Comparison of ENCODE assay signal across 9 mouse cellular contexts in the genomic region with DNA sequence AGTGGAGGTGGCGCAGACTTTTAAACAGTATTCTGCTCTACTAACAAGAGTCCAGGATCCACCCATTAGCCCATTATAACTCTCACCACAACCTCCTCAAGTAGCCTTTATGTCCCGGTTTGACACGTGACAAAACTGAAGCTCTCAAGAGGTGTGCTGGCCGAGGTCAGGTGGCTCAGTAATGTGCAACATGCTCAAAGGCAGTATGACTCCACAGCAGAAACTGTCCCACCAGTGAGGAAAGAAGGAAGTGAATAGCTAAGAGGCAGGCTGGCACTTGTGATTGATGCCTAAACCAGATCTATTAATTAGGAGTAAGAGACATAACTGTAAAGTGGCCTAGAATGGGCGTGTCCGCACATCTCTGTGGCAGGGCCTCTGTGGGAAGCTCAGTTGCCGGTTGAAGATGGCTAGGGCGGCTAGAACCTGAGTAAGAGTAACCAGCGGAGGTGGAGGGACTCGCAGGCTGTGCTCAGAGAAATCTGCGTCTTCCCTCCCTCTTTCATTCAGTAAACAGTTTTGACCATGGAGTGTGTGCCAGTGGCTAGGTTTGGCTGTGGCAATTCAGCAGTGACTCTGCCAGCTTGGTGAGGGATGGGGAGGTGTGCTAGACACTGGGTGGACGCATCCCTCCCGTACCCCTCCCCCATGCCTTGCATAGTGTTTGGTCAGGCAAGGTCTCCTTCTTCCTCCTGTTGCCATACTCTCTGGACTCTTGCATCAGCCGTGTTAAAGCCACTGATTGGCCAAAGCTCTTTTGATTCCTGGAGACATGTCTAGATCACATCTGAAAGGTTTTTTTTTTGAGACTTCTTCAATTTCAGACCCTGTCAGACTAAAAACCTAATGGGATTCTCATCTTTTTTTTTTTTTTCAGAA. TPM values are rescaled to one million over a fixed set of nuclear protein-coding genes. Genes with fewer than 3 reads are reported as not detected.
DNase-seq lines count a peak whose midpoint lies in the region; ATAC-seq and TF ChIP-seq lines count a peak whose summit lies in the region.
"Had no signal": no experiment of that assay in that cellular context is flagged by ENCODE, and none has a peak within 500 bp of the region (broad histone marks: within the 10 kb centered on the region; RNA-seq: fewer than 3 reads in every experiment).

No protein-coding gene starts in this region.

- DNase-seq in hindbrain, postnatal 0 days (ENCODE audit: low spot score): no peak
- peak; percentile 78 for DNase-seq in MEL-GATA-1-ER (ENCODE audit: extremely low read depth, low read depth)
- peak; percentile 60 for DNase-seq in lung, postnatal 25 days (ENCODE audit: low spot score)
- no peak for DNase-seq in gastrocnemius, adult 18-20 months (ENCODE audit: low spot score)
- DNase-seq: right cerebral cortex, adult 18-20 months had no signal

- H3K9ac ChIP-seq in hindbrain, postnatal 0 days (replicated peaks; ENCODE audit: low read length): no peak overlapping the region
- H3K9ac ChIP-seq in hindbrain, embryonic 16.5 days (ENCODE audit: low read depth, low read length): no peak overlapping the region
- no peak overlapping the region for H3K9ac ChIP-seq in embryonic facial prominence, embryonic 15.5 days
- H3K9ac ChIP-seq in midbrain, embryonic 13.5 days (replicated peaks): no peak overlapping the region

- 0 out of 2 replicates have a peak, but pooled peaks cover 4% of the 10 kb centered on the region for H3K4me1 ChIP-seq in hindbrain, postnatal 0 days (ENCODE audit: insufficient read depth, low read length)
- peaks cover 13% of the 10 kb centered on the region for H3K4me1 ChIP-seq in hindbrain, embryonic 16.5 days (ENCODE audit: control insufficient read depth, insufficient read depth, low read depth, low read length)
- peaks cover 27% of the 10 kb centered on the region for H3K4me1 ChIP-seq in embryonic facial prominence, embryonic 15.5 days
- H3K4me1 ChIP-seq in midbrain, embryonic 13.5 days (replicated peaks): peaks cover 23% of the 10 kb centered on the region

- no peak for ATAC-seq in hindbrain, postnatal 0 days
- no peak for ATAC-seq in hindbrain, embryonic 16.5 days
- ATAC-seq in embryonic facial prominence, embryonic 15.5 days (ENCODE audit: insufficient number of reproducible peaks, low FRiP score, low TSS enrichment, low read depth): no peak
- no peak for ATAC-seq in frontal cortex, adult (ENCODE audit: low TSS enrichment)
- ATAC-seq in midbrain, embryonic 13.5 days: no peak

- no peaks in the 10 kb centered on the region for H3K27me3 ChIP-seq in hindbrain, postnatal 0 days (ENCODE audit: insufficient read depth, low read length)
- H3K27me3 ChIP-seq in hindbrain, embryonic 16.5 days (replicated peaks; ENCODE audit: control insufficient read depth, insufficient read depth, low read length): peaks cover 3% of the 10 kb centered on the region; the same call in 1 of the 2 replicates
- H3K27me3 ChIP-seq in embryonic facial prominence, embryonic 15.5 days: no peaks in the 10 kb centered on the region
- H3K27me3 ChIP-seq in midbrain, embryonic 13.5 days: peaks cover 23% of the 10 kb centered on the region

- 35% methylated on average over 14 of the region's 14 CpGs for WGBS in hindbrain, postnatal 0 days
- WGBS in hindbrain, embryonic 16.5 days: 33% methylated on average over 14 of the region's 14 CpGs
- WGBS in embryonic facial prominence, embryonic 15.5 days: 28% methylated on average over 14 of the region's 14 CpGs
- WGBS in midbrain, embryonic 13.5 days: 35% methylated on average over 14 of the region's 14 CpGs

- H3K4me2 ChIP-seq in hindbrain, postnatal 0 days (ENCODE audit: low read depth, low read length): peak overlapping the region; percentile 99; the same call in 1 of the 2 replicates
- no peak overlapping the region for H3K4me2 ChIP-seq in hindbrain, embryonic 16.5 days (ENCODE audit: low read length)
- peak overlapping the region; percentile 93; the same call in 1 of the 2 replicates for H3K4me2 ChIP-seq in embryonic facial prominence, embryonic 15.5 days (replicated peaks)
- H3K4me2 ChIP-seq in midbrain, embryonic 13.5 days (replicated peaks): no peak overlapping the region

- no peak overlapping the region for H3K27ac ChIP-seq in hindbrain, postnatal 0 days
- H3K27ac ChIP-seq in hindbrain, embryonic 16.5 days (ENCODE audit: low read depth, low read length): no peak overlapping the region
- H3K27ac ChIP-seq in embryonic facial prominence, embryonic 15.5 days (replicated peaks): no peak overlapping the region
- no peak overlapping the region for H3K27ac ChIP-seq in midbrain, embryonic 13.5 days

- no peak overlapping the region for H3K4me3 ChIP-seq in hindbrain, postnatal 0 days (ENCODE audit: low read length)
- H3K4me3 ChIP-seq in hindbrain, embryonic 16.5 days (ENCODE audit: low read length): no peak overlapping the region
- H3K4me3 ChIP-seq in embryonic facial prominence, embryonic 15.5 days (replicated peaks): peak overlapping the region; percentile 53; the same call in 1 of the 2 replicates
- H3K4me3 ChIP-seq in midbrain, embryonic 13.5 days (replicated peaks): no peak overlapping the region

- no peak for TF ChIP-seq CTCF in hindbrain, postnatal 0 days (IDR thresholded peaks at IDR 0.05; ENCODE audit: low read depth)

- no peaks in the 10 kb centered on the region for H3K36me3 ChIP-seq in hindbrain, postnatal 0 days (ENCODE audit: insufficient read depth, low read length)
- H3K36me3 ChIP-seq in hindbrain, embryonic 16.5 days (ENCODE audit: control insufficient read depth, insufficient read depth, low read length): no peaks in the 10 kb centered on the region
- no peaks in the 10 kb centered on the region for H3K36me3 ChIP-seq in embryonic facial prominence, embryonic 15.5 days
- no peaks in the 10 kb centered on the region for H3K36me3 ChIP-seq in midbrain, embryonic 13.5 days

- no peaks in the 10 kb centered on the region for H3K9me3 ChIP-seq in hindbrain, postnatal 0 days (ENCODE audit: low read length)
- no peaks in the 10 kb centered on the region for H3K9me3 ChIP-seq in hindbrain, embryonic 16.5 days (ENCODE audit: control insufficient read depth, low read length)
- H3K9me3 ChIP-seq in embryonic facial prominence, embryonic 15.5 days (replicated peaks): no peaks in the 10 kb centered on the region
- H3K9me3 ChIP-seq in midbrain, embryonic 13.5 days: no peaks in the 10 kb centered on the region

RNA-seq across cellular contexts. Expression of a gene that starts 3.3 kb away (rescaled TPM):
- 22.8 and 25.7 TPM in 2 replicates for total RNA-seq in hindbrain, postnatal 0 days (2014; rRNA removed)
- 18.3 and 19.9 TPM in 2 replicates for polyA plus RNA-seq in hindbrain, postnatal 0 days (2015; fragmentation: Nextera tagmentation; extraction: Ambion mirVana)
- polyA plus RNA-seq in hindbrain, embryonic 16.5 days (2015; fragmentation: Nextera tagmentation; extraction: Ambion mirVana): 13.3 and 14.6 TPM in 2 replicates
- polyA plus RNA-seq in embryonic facial prominence, embryonic 15.5 days (2015; fragmentation: Nextera tagmentation; extraction: Ambion mirVana): 11.4 and 12.0 TPM in 2 replicates
- polyA plus RNA-seq in midbrain, embryonic 13.5 days (2015; fragmentation: Nextera tagmentation; extraction: Ambion mirVana): 7.6 and 9.2 TPM in 2 replicates
- total RNA-seq in gastrocnemius, adult 18-20 months (2021): 1 to 10 TPM; 2.1 to 2.5 TPM

RNA-seq across cellular contexts. Expression of a gene that starts 19.8 kb away (rescaled TPM):
- total RNA-seq in hindbrain, postnatal 0 days (2014; rRNA removed): 341 and 518 TPM in 2 replicates
- polyA plus RNA-seq in hindbrain, postnatal 0 days (2015; fragmentation: Nextera tagmentation; extraction: Ambion mirVana): 1,637 and 1,748 TPM in 2 replicates
- 1,157 and 1,329 TPM in 2 replicates for polyA plus RNA-seq in hindbrain, embryonic 16.5 days (2015; fragmentation: Nextera tagmentation; extraction: Ambion mirVana)
- polyA plus RNA-seq in embryonic facial prominence, embryonic 15.5 days (2015; fragmentation: Nextera tagmentation; extraction: Ambion mirVana): 890 and 897 TPM in 2 replicates
- polyA plus RNA-seq in midbrain, embryonic 13.5 days (2015; fragmentation: Nextera tagmentation; extraction: Ambion mirVana): 1,327 and 1,380 TPM in 2 replicates
- 10 to 100 TPM; 55.5 to 59.0 TPM for total RNA-seq in gastrocnemius, adult 18-20 months (2021)

RNA-seq across cellular contexts. Expression of a gene that starts 21.7 kb away (rescaled TPM):
- total RNA-seq in hindbrain, postnatal 0 days (2014; rRNA removed): 64.6 and 95.5 TPM in 2 replicates
- polyA plus RNA-seq in hindbrain, postnatal 0 days (2015; fragmentation: Nextera tagmentation; extraction: Ambion mirVana): 142 and 162 TPM in 2 replicates
- polyA plus RNA-seq in hindbrain, embryonic 16.5 days (2015; fragmentation: Nextera tagmentation; extraction: Ambion mirVana): 130 and 138 TPM in 2 replicates
- polyA plus RNA-seq in embryonic facial prominence, embryonic 15.5 days (2015; fragmentation: Nextera tagmentation; extraction: Ambion mirVana): 138 and 149 TPM in 2 replicates
- 158 and 173 TPM in 2 replicates for polyA plus RNA-seq in midbrain, embryonic 13.5 days (2015; fragmentation: Nextera tagmentation; extraction: Ambion mirVana)
- total RNA-seq in gastrocnemius, adult 18-20 months (2021): 10 to 100 TPM; 53.7 to 63.2 TPM

RNA-seq across cellular contexts. Expression of a gene that starts 49.9 kb away (rescaled TPM):
- total RNA-seq in hindbrain, postnatal 0 days (2014; rRNA removed): 11.4 and 11.6 TPM in 2 replicates
- 12.1 and 13.8 TPM in 2 replicates for polyA plus RNA-seq in hindbrain, postnatal 0 days (2015; fragmentation: Nextera tagmentation; extraction: Ambion mirVana)
- 14.7 and 15.2 TPM in 2 replicates for polyA plus RNA-seq in hindbrain, embryonic 16.5 days (2015; fragmentation: Nextera tagmentation; extraction: Ambion mirVana)
- 22.2 and 22.7 TPM in 2 replicates for polyA plus RNA-seq in embryonic facial prominence, embryonic 15.5 days (2015; fragmentation: Nextera tagmentation; extraction: Ambion mirVana)
- 17.8 and 20.9 TPM in 2 replicates for polyA plus RNA-seq in midbrain, embryonic 13.5 days (2015; fragmentation: Nextera tagmentation; extraction: Ambion mirVana)
- total RNA-seq in gastrocnemius, adult 18-20 months (2021): 1 to 10 TPM; 2.6 TPM

RNA-seq across cellular contexts. Expression of a gene that starts 50.2 kb away (rescaled TPM):
- total RNA-seq in hindbrain, postnatal 0 days (2014; rRNA removed): 0.32 and 0.63 TPM in 2 replicates
- polyA plus RNA-seq in hindbrain, postnatal 0 days (2015; fragmentation: Nextera tagmentation; extraction: Ambion mirVana): 0.61 and 0.64 TPM in 2 replicates
- 0.39 and 0.48 TPM in 2 replicates for polyA plus RNA-seq in hindbrain, embryonic 16.5 days (2015; fragmentation: Nextera tagmentation; extraction: Ambion mirVana)
- polyA plus RNA-seq in embryonic facial prominence, embryonic 15.5 days (2015; fragmentation: Nextera tagmentation; extraction: Ambion mirVana): 1.3 and 1.4 TPM in 2 replicates
- polyA plus RNA-seq in midbrain, embryonic 13.5 days (2015; fragmentation: Nextera tagmentation; extraction: Ambion mirVana): 0.41 and 0.51 TPM in 2 replicates
- total RNA-seq in gastrocnemius, adult 18-20 months (2021): 1 to 10 TPM in 1 of 2 experiments, under 1 TPM in 1; 0.39 to 1.1 TPM

Comparison
In these comparisons a context has a peak if more than half of its experiments do, and no peak if none do; other contexts are left out.
1. H3K4me2 ChIP-seq: peak in hindbrain, postnatal 0 days (single experiment) and embryonic facial prominence, embryonic 15.5 days (single experiment); none in hindbrain, embryonic 16.5 days (single experiment) and midbrain, embryonic 13.5 days (single experiment).
2. DNase-seq: peak in MEL-GATA-1-ER (single experiment) and lung, postnatal 25 days (single experiment); none in hindbrain, postnatal 0 days (single experiment) and gastrocnemius, adult 18-20 months (single experiment).